ENCODE assay signal across 9 mouse cellular contexts in the genomic region with DNA sequence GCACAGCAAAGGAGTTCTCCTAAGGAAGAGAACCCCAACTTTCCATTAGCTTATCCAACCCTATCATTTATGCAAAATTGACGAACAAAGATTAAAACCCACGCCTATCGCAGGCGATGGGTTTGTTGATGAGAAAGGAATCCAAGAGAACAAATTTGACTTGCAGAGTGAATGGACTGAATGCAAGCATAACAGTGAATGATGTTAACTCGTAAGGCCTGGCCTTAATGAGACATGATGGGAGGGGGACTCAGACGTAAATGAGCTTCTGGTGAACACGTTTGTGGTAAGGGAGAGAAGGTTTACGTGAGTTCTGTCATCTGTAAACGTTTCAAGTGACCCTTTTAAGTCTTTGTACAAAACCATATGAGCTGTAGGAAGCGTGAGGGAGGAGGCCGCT. TPM values are rescaled to one million over a fixed set of nuclear protein-coding genes. Genes with fewer than 3 reads are reported as not detected.
DNase-seq lines count a peak whose midpoint lies in the region; ATAC-seq and TF ChIP-seq lines count a peak whose summit lies in the region.
"Had no signal": no experiment of that assay in that cellular context is flagged by ENCODE, and none has a peak within 500 bp of the region (broad histone marks: within the 10 kb centered on the region; RNA-seq: fewer than 3 reads in every experiment).

No protein-coding gene starts in this region.

- no peak for DNase-seq in heart, postnatal 14 days
- peak; percentile 20 for DNase-seq in embryonic facial prominence, embryonic 10.5 days (ENCODE audit: low spot score)
- DNase-seq in liver, postnatal 0 days = no peak
- DNase-seq in T-cell, adult 2 months (ENCODE audit: low spot score) = no peak
- DNase-seq: thymus, adult 2 months had no signal

- H3K4me1 ChIP-seq in heart, embryonic 11.5 days (ENCODE audit: control insufficient read depth, insufficient read depth, low read length) = peaks cover 9% of the 10 kb centered on the region; the same call in 1 of the 2 replicates
- peaks cover 21% of the 10 kb centered on the region for H3K4me1 ChIP-seq in embryonic facial prominence, embryonic 10.5 days
- H3K4me1 ChIP-seq in hindbrain, embryonic 12.5 days = peaks cover 34% of the 10 kb centered on the region
- H3K4me1 ChIP-seq in liver, postnatal 0 days (ENCODE audit: insufficient read depth) = peaks cover 16% of the 10 kb centered on the region

- peak overlapping the region; percentile 48; the same call in 1 of the 2 replicates for H3K4me3 ChIP-seq in heart, embryonic 11.5 days (ENCODE audit: low read depth, low read length)
- H3K4me3 ChIP-seq in embryonic facial prominence, embryonic 10.5 days = peak overlapping the region; percentile 75
- peak overlapping the region; percentile 63 for H3K4me3 ChIP-seq in hindbrain, embryonic 12.5 days
- H3K4me3 ChIP-seq in liver, postnatal 0 days (ENCODE audit: low read depth, low read length) = peak overlapping the region; percentile 56

- ATAC-seq in heart, embryonic 11.5 days (replicated peaks; ENCODE audit: insufficient number of reproducible peaks, low FRiP score, low TSS enrichment) = no peak
- ATAC-seq in hindbrain, embryonic 12.5 days (ENCODE audit: low FRiP score) = no peak
- ATAC-seq in liver, postnatal 0 days = no peak
- no peak for ATAC-seq in erythroid progenitor cell, adult 5-6 weeks (replicated peaks; ENCODE audit: low FRiP score, poor library complexity, severe bottlenecking)
- no peak for ATAC-seq in monocyte, adult 5-6 weeks (replicated peaks; ENCODE audit: insufficient number of reproducible peaks, low FRiP score, low TSS enrichment, poor library complexity, severe bottlenecking)

- H3K27me3 ChIP-seq in heart, embryonic 11.5 days (ENCODE audit: control insufficient read depth, insufficient read depth, low read length) = peaks cover 24% of the 10 kb centered on the region
- H3K27me3 ChIP-seq in embryonic facial prominence, embryonic 10.5 days (replicated peaks; ENCODE audit: low read depth, poor library complexity, severe bottlenecking) = peaks cover 72% of the 10 kb centered on the region
- H3K27me3 ChIP-seq in hindbrain, embryonic 12.5 days = peaks cover 40% of the 10 kb centered on the region
- peaks cover 24% of the 10 kb centered on the region for H3K27me3 ChIP-seq in liver, postnatal 0 days (ENCODE audit: insufficient read depth, low read length)

- no peak for TF ChIP-seq CTCF in liver, postnatal 0 days (IDR thresholded peaks at IDR 0.05; ENCODE audit: low read depth)

- H3K27ac ChIP-seq in heart, embryonic 11.5 days (ENCODE audit: low read depth, low read length) = no peak overlapping the region
- no peak overlapping the region for H3K27ac ChIP-seq in embryonic facial prominence, embryonic 10.5 days (replicated peaks)
- no peak overlapping the region for H3K27ac ChIP-seq in hindbrain, embryonic 12.5 days
- no peak overlapping the region for H3K27ac ChIP-seq in liver, postnatal 0 days (ENCODE audit: low read depth)

- TF ChIP-seq EP300 in liver, postnatal 0 days (IDR thresholded peaks at IDR 0.05; ENCODE audit: low read depth) = no peak

- H3K9ac ChIP-seq in heart, embryonic 11.5 days (ENCODE audit: low read depth, low read length) = no peak overlapping the region
- H3K9ac ChIP-seq in hindbrain, embryonic 12.5 days = peak overlapping the region; percentile 70; the same call in 1 of the 2 replicates
- H3K9ac ChIP-seq in liver, postnatal 0 days (replicated peaks) = no peak overlapping the region; the same call in 1 of the 2 replicates

- 14% methylated on average over 11 of the region's 11 CpGs for WGBS in heart, embryonic 11.5 days (ENCODE audit: insufficient replicate concordance)
- WGBS in embryonic facial prominence, embryonic 10.5 days = 5% methylated on average over 11 of the region's 11 CpGs
- WGBS in hindbrain, embryonic 12.5 days = 5% methylated on average over 11 of the region's 11 CpGs
- 32% methylated on average over 11 of the region's 11 CpGs for WGBS in liver, postnatal 0 days (ENCODE audit: insufficient replicate concordance)

- H3K36me3 ChIP-seq in heart, embryonic 11.5 days (ENCODE audit: control insufficient read depth, insufficient read depth, low read length) = no peaks in the 10 kb centered on the region
- no peaks in the 10 kb centered on the region for H3K36me3 ChIP-seq in embryonic facial prominence, embryonic 10.5 days (replicated peaks)
- no peaks in the 10 kb centered on the region for H3K36me3 ChIP-seq in hindbrain, embryonic 12.5 days
- no peaks in the 10 kb centered on the region for H3K36me3 ChIP-seq in liver, postnatal 0 days (replicated peaks; ENCODE audit: insufficient read depth, low read length)

- H3K4me2 ChIP-seq in heart, embryonic 11.5 days = peak overlapping the region; percentile 93
- peak overlapping the region; percentile 100 for H3K4me2 ChIP-seq in hindbrain, embryonic 12.5 days (replicated peaks)
- peak overlapping the region; percentile 90 for H3K4me2 ChIP-seq in liver, postnatal 0 days (ENCODE audit: low read depth, low read length)

- intact Hi-C loops in heart, postnatal 14 days (cut with DNase I) = no loop called here

- no peaks in the 10 kb centered on the region for H3K9me3 ChIP-seq in heart, embryonic 11.5 days (replicated peaks; ENCODE audit: control insufficient read depth, low read length)
- H3K9me3 ChIP-seq in embryonic facial prominence, embryonic 10.5 days = no peaks in the 10 kb centered on the region; the same call in 1 of the 2 replicates
- no peaks in the 10 kb centered on the region for H3K9me3 ChIP-seq in hindbrain, embryonic 12.5 days (replicated peaks)
- H3K9me3 ChIP-seq in liver, postnatal 0 days (ENCODE audit: low read length) = no peaks in the 10 kb centered on the region

RNA-seq across cellular contexts. Expression of a gene that starts 1.2 kb away (rescaled TPM):
- 4.1 and 5.4 TPM in 2 replicates for polyA plus RNA-seq in heart, embryonic 11.5 days (2014; fragmentation: Nextera tagmentation; extraction: Ambion mirVana)
- 10 to 100 TPM; 11.9 to 12.4 TPM for total RNA-seq in heart, postnatal 14 days (2021)
- polyA plus RNA-seq in embryonic facial prominence, embryonic 10.5 days (2016; fragmentation: Nextera tagmentation; extraction: Ambion mirVana) = 6.0 and 6.3 TPM in 2 replicates
- 6.6 and 6.8 TPM in 2 replicates for polyA plus RNA-seq in hindbrain, embryonic 12.5 days (2016; fragmentation: Nextera tagmentation; extraction: Ambion mirVana)
- polyA plus RNA-seq in liver, postnatal 0 days (2015; fragmentation: Nextera tagmentation; extraction: Ambion mirVana) = 0.53 and 0.60 TPM in 2 replicates
- under 0.01 and 0.72 TPM in 2 replicates for total RNA-seq in erythroid progenitor cell, adult 5-6 weeks (2015; ENCODE audit: low replicate concordance)
- 7.4 TPM in 1 of 2 replicates, not detected in the other for total RNA-seq in erythroid progenitor cell, adult 5-6 weeks (2017; ENCODE audit: low replicate concordance)
- 0.29 to 1.8 TPM (median 1.6 TPM) in 3 replicates for total RNA-seq in monocyte, adult 5-6 weeks (2017)
